Comparison of ENCODE assay signal across 19 mouse cellular contexts in the genomic region with DNA sequence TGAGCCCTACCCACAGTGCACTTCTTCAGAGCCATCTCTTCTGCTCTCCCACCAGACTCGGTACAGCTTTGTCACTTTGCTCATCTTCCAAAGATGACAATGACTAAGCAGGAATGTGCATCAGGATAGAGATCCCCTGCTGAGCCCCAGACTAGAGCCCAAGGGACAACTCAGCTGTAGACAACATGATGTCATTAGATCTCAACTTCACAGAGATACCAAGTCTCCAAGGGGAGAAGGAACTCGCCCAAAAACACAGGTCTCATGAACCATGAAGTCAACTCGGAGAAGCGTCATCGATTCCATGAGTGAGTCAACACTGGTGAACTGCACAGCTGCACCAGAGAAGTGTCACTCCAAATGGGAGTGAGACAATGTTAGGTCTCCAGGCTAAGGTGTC.
DNase-seq lines count a peak whose midpoint lies in the region; ATAC-seq and TF ChIP-seq lines count a peak whose summit lies in the region.
"Had no signal": no experiment of that assay in that cellular context is flagged by ENCODE, and none has a peak within 500 bp of the region (broad histone marks: within the 10 kb centered on the region; RNA-seq: fewer than 3 reads in every experiment).

No protein-coding gene starts in this region.

- POLR2A ChIA-PET in Patski (lab: Charles Lee): interaction anchor here (0.7 to 1.3 kb wide), 2 partner anchors 9 to 13 kb away, joined by 3 to 4 read pairs; no protein-coding TSS in a partner anchor

- CTCF ChIA-PET in Patski (lab: Charles Lee): no interaction called here

- in situ Hi-C loops in Patski (cut with MboI; ENCODE audit: low pct_unique_long_range_greater_than_20kb): no loop called here

- intact Hi-C loops in heart, postnatal 14 days (cut with DNase I): no loop called here

- ATAC-seq in Patski: peak; percentile 85
- ATAC-seq: activated CD4-positive, CD25-positive, alpha-beta regulatory T cell, adult 4 months; forebrain, embryonic 13.5 days; forebrain, embryonic 15.5 days; forebrain, postnatal 0 days had no signal

- DNase-seq in heart, adult 11 months: peak; percentile 57
- no peak for DNase-seq in heart, postnatal 14 days
- DNase-seq in Patski (ENCODE audit: low read depth, low spot score): peak; percentile 82
- DNase-seq in left cerebral cortex, adult 18-20 months (ENCODE audit: low spot score in 2 of 2): no peak
- DNase-seq in lung, postnatal 10 days: no peak
- DNase-seq: adrenal gland, adult 8-10 months; adrenal gland, postnatal 14 days; adrenal gland, postnatal 36 days; B cell, adult 2 months; cerebellum, adult 11-12 months; cerebellum, adult 2 months; cerebellum, adult 9-10 months; cerebellum, postnatal 10 days; cerebellum, postnatal 25 days; forebrain, postnatal 0 days had no signal

- TF ChIP-seq CTCF in Patski (IDR thresholded peaks at IDR 0.05): no peak

- H3K27me3 ChIP-seq in Patski: no peaks in the 10 kb centered on the region
- H3K27me3 ChIP-seq: embryonic facial prominence, embryonic 12.5 days; forebrain, embryonic 13.5 days; forebrain, embryonic 15.5 days had no signal

Comparison
In these comparisons a context has a peak if more than half of its experiments do, and no peak if none do; other contexts are left out.
1. DNase-seq: peak in heart, adult 11 months (single experiment) and Patski (single experiment); none in heart, postnatal 14 days (0 of 2), left cerebral cortex, adult 18-20 months (0 of 2) and lung, postnatal 10 days (single experiment).